Mouse (Mus musculus) forebrain, embryonic 13.5 days (tissue): ENCODE data around the gene B3gnt2. TPM values are rescaled to one million over a fixed set of nuclear protein-coding genes. Genes with fewer than 3 reads are reported as not detected.
A peak's percentile ranks its signal among the peaks of the same experiment; 100 is the strongest.

Experiments used
- ATAC-seq: fragments of 200-750 bp; cut with Nextera tagmentation; 2 replicates; pipeline ENCODE4 v1.8.0; 2017
- H3K27ac ChIP-seq: fragments of 300-500 bp; sonication (generic); 2 replicates; pipeline ENCODE4 v1.5.1; 2015; ENCODE audit warnings: inconsistent platforms, mild to moderate bottlenecking, moderate library complexity
- H3K27me3 ChIP-seq: fragments of 300-500 bp; sonication (generic); 2 replicates; pipeline ENCODE4 v1.6.1; 2015; ENCODE audit warnings: mild to moderate bottlenecking, inconsistent platforms
- H3K36me3 ChIP-seq: fragments of 300-500 bp; sonication (generic); 2 replicates; pipeline ENCODE4 v1.6.1; 2015; ENCODE audit warnings: mild to moderate bottlenecking, inconsistent platforms; ENCODE audit not compliant: poor library complexity, severe bottlenecking
- H3K4me1 ChIP-seq: fragments of 300-500 bp; sonication (generic); 2 replicates; pipeline ENCODE4 v1.6.1; 2015; ENCODE audit warnings: inconsistent platforms
- H3K4me2 ChIP-seq: fragments of 300-500 bp; sonication (generic); 2 replicates; pipeline ENCODE4 v1.6.1; 2015; ENCODE audit warnings: inconsistent platforms, mild to moderate bottlenecking, moderate library complexity
- H3K4me3 ChIP-seq: fragments of 300-500 bp; sonication (generic); 2 replicates; pipeline ENCODE4 v1.5.1; 2015; ENCODE audit warnings: mild to moderate bottlenecking, inconsistent platforms
- H3K9ac ChIP-seq: fragments of 300-500 bp; sonication (generic); 2 replicates; pipeline ENCODE4 v1.6.1; 2015; ENCODE audit warnings: mild to moderate bottlenecking, inconsistent platforms
- H3K9me3 ChIP-seq: fragments of 300-500 bp; sonication (generic); replicated peaks from 2 replicates; pipeline ENCODE4 v1.6.1; 2016; ENCODE audit warnings: inconsistent platforms
- WGBS: fragments of 180-500 bp; shearing (Covaris S2); methylation state at CpG from one replicate; pipeline ENCODE4 v1.1.7; 2015; 5-methylcytosine and 5-hydroxymethylcytosine counted together
- polyA plus RNA-seq: library from polyadenylated mRNA; unstranded; fragments of >200 nt; fragmentation: Nextera tagmentation; extraction: Ambion mirVana; gene quantifications from 2 replicates; pipeline ENCODE4 v1.2.1, GENCODE M21; 2015

B3gnt2 gene
- polyA plus RNA-seq, 1 experiment from 2014 or later, result 2.2 TPM

- Histone ChIP-seq H3K27ac (no peak overlapping the region), H3K4me3 (no peak overlapping the region), H3K4me1 (no peaks in the 10 kb centered on the region), H3K9ac (no peak overlapping the region), H3K27me3 (no peaks in the 10 kb centered on the region), H3K4me2 (no peak overlapping the region), H3K36me3 (no peaks in the 10 kb centered on the region), H3K9me3 (no peaks in the 10 kb centered on the region; the same call in 1 of the 2 replicates)
- WGBS, result 94% methylated on average over 6 of the region's 6 CpGs
- ATAC-seq, result no peak
Measured at GRCm38 (mm10) chr11:22733936-22734335, 126.8 kb downstream of the B3gnt2 start.

GRCm38 (mm10) chr11:22732907-22733306 is 127.9 kb downstream of the B3gnt2 start:
- Histone ChIP-seq H3K4me1 (no peaks in the 10 kb centered on the region), H3K9me3 (no peaks in the 10 kb centered on the region; the same call in 1 of the 2 replicates), H3K27me3 (no peaks in the 10 kb centered on the region), H3K27ac (no peak overlapping the region), H3K36me3 (no peaks in the 10 kb centered on the region), H3K4me3 (no peak overlapping the region), H3K4me2 (no peak overlapping the region), H3K9ac (no peak overlapping the region)
- WGBS, result 93% methylated on average over 4 of the region's 4 CpGs
- no peak for ATAC-seq

GRCm38 (mm10) chr11:22723096-22723495 is 137.7 kb downstream of the B3gnt2 start:
- no peak overlapping the region for H3K4me2 ChIP-seq
- 0 out of 2 replicates have a peak, but pooled peaks cover 4% of the 10 kb centered on the region for H3K9me3 ChIP-seq
- 88% methylated on average over 2 of the region's 2 CpGs for WGBS
- H3K4me3 ChIP-seq, result no peak overlapping the region
- no peak overlapping the region for H3K9ac ChIP-seq
- no peaks in the 10 kb centered on the region for H3K4me1 ChIP-seq
- H3K36me3 ChIP-seq, result no peaks in the 10 kb centered on the region
- no peaks in the 10 kb centered on the region for H3K27me3 ChIP-seq
- no peak overlapping the region for H3K27ac ChIP-seq
- ATAC-seq, result no peak

- H3K9me3 ChIP-seq, result 0 out of 2 replicates have a peak, but pooled peaks cover 4% of the 10 kb centered on the region
- no peak for ATAC-seq
- WGBS, result 82% methylated on average over 2 of the region's 2 CpGs
Measured at GRCm38 (mm10) chr11:22720096-22720495, 140.7 kb downstream of the B3gnt2 start.

GRCm38 (mm10) chr11:22719570-22719969 is 141.2 kb downstream of the B3gnt2 start:
- WGBS, result 87% methylated on average over 4 of the region's 4 CpGs
- 0 out of 2 replicates have a peak, but pooled peaks cover 4% of the 10 kb centered on the region for H3K9me3 ChIP-seq
- H3K4me3 ChIP-seq, result no peak overlapping the region
- H3K27ac ChIP-seq, result no peak overlapping the region
- H3K4me1 ChIP-seq, result no peaks in the 10 kb centered on the region
- no peaks in the 10 kb centered on the region for H3K36me3 ChIP-seq
- no peak overlapping the region for H3K9ac ChIP-seq
- ATAC-seq, result no peak
- H3K27me3 ChIP-seq, result no peaks in the 10 kb centered on the region
- H3K4me2 ChIP-seq, result no peak overlapping the region

More at GRCm38 (mm10) chr11:22720096-22720495, 140.7 kb downstream of the B3gnt2 start:
- Histone ChIP-seq H3K4me2 (no peak overlapping the region), H3K27ac (no peak overlapping the region), H3K4me1 (no peaks in the 10 kb centered on the region), H3K27me3 (no peaks in the 10 kb centered on the region), H3K4me3 (no peak overlapping the region), H3K36me3 (no peaks in the 10 kb centered on the region), H3K9ac (no peak overlapping the region)

GRCm38 (mm10) chr11:22718036-22718435 is 142.7 kb downstream of the B3gnt2 start:
- Histone ChIP-seq H3K4me3 (no peak overlapping the region), H3K36me3 (no peaks in the 10 kb centered on the region), H3K27ac (no peak overlapping the region), H3K4me1 (no peaks in the 10 kb centered on the region), H3K27me3 (no peaks in the 10 kb centered on the region), H3K9ac (no peak overlapping the region), H3K9me3 (0 out of 2 replicates have a peak, but pooled peaks cover 4% of the 10 kb centered on the region), H3K4me2 (no peak overlapping the region)
- ATAC-seq, result no peak
- WGBS, result 98% methylated on average over 7 of the region's 7 CpGs

- H3K4me1 ChIP-seq, result no peaks in the 10 kb centered on the region
- H3K4me2 ChIP-seq, result no peak overlapping the region
- H3K4me3 ChIP-seq, result no peak overlapping the region
- no peak overlapping the region for H3K27ac ChIP-seq
- H3K27me3 ChIP-seq, result no peaks in the 10 kb centered on the region
- no peaks in the 10 kb centered on the region for H3K9me3 ChIP-seq
- H3K36me3 ChIP-seq, result no peaks in the 10 kb centered on the region
- WGBS, result 92% methylated on average over 3 of the region's 3 CpGs
- no peak for ATAC-seq
- no peak overlapping the region for H3K9ac ChIP-seq
Measured at GRCm38 (mm10) chr11:22711327-22711726, 149.4 kb downstream of the B3gnt2 start.

GRCm38 (mm10) chr11:22710596-22710995 is 150.2 kb downstream of the B3gnt2 start:
- Histone ChIP-seq H3K9me3 (no peaks in the 10 kb centered on the region), H3K9ac (no peak overlapping the region), H3K27ac (no peak overlapping the region), H3K36me3 (no peaks in the 10 kb centered on the region), H3K4me1 (no peaks in the 10 kb centered on the region), H3K4me2 (no peak overlapping the region), H3K27me3 (no peaks in the 10 kb centered on the region), H3K4me3 (no peak overlapping the region)
- 97% methylated on average over 2 of the region's 2 CpGs for WGBS
- peak; percentile 90 for ATAC-seq

Other genes starting within 250 kb of the B3gnt2 start
- gene Zrsr1, start 111.0 kb upstream of the B3gnt2 start, polyA plus RNA-seq, result 5.3 TPM in 2 replicates
- gene Gm28048, start 121.1 kb upstream of the B3gnt2 start, polyA plus RNA-seq, result 3.1 and 3.4 TPM in 2 replicates
- 303 and 328 TPM in 2 replicates for gene Commd1, start 121.4 kb upstream of the B3gnt2 start, polyA plus RNA-seq
- gene Cct4, start 129.6 kb upstream of the B3gnt2 start, polyA plus RNA-seq, result 329 and 340 TPM in 2 replicates
- 3.0 and 3.3 TPM in 2 replicates for gene Fam161a, start 146.6 kb upstream of the B3gnt2 start, polyA plus RNA-seq